Mouse (Mus musculus) urinary bladder, postnatal 14 days (tissue): ENCODE results near the gene Serpinb6b.
"Not testable (repeated sequence)": the region's sequence is repeated elsewhere in the genome, so short reads cannot be mapped to it uniquely, and the experiment has no call there.

Experiments used
- DNase-seq: peaks from one replicate; pipeline ENCODE4 v3.0.0; 2021; ENCODE audit warnings: low spot score

Gene Serpinb6b

DNA sequence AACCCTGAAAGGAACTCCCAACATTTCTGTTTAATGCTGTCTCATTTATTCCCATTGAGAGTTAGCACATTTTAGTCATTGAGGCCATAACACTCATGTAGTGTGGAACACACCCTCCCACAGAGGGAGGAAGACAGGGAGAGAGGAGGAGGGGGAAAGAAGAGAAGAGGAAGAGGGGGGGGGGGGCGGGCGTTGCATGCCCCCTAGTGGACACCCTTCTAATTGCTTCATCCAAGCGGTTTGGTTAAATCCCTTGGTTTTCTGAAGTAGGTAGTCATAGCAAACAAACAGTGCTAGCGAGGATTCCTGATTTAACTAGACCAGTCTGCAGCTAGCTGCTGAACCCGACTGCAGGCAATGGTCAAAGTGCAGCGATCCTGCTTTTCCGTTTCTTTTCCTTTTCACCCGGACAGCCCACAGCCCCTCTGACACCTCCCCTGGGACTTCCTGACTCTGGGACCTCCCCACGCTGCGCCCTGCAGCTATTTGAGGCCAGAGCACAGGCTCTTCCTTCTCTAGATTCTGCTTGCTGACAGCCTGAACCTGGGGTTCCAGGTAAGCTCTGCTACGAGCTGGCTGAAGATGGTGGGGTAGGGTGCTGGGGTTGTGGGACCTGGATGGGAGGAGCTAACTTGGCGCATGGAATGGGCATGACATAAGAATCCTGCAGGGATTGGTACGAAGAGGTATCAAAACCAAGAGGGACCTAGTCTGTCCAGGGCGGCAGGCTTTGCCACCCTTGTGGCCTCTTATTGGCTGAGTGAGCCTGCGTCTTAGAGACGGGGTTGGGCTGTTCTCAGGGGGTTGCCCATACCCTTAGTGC, at the start of gene Serpinb6b:
Serpinb6b (plus strand) TSS at position 221 of the 823 bp plus-strand sequence.
- peak; percentile 33 for DNase-seq

DNA sequence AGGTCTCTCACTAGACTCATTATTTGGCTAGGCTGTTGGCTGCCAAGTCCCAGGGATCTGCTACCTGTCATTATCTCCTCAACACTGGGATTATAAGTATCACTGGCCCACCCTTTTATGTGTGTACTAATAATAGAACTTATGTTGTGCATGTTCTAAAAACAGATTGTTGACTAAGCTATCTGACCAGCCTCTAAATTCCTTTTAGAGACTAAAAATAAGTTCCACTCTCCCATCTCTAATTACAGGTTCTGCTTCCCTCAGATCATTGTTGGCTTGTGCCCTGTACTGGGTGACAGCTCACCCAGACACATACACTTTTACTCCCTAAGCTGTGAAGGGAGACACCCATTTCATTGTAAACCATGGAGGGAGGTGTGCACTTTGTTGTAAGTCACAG, 42.4 kb upstream of the Serpinb6b start:
- DNase-seq = no peak

DNA sequence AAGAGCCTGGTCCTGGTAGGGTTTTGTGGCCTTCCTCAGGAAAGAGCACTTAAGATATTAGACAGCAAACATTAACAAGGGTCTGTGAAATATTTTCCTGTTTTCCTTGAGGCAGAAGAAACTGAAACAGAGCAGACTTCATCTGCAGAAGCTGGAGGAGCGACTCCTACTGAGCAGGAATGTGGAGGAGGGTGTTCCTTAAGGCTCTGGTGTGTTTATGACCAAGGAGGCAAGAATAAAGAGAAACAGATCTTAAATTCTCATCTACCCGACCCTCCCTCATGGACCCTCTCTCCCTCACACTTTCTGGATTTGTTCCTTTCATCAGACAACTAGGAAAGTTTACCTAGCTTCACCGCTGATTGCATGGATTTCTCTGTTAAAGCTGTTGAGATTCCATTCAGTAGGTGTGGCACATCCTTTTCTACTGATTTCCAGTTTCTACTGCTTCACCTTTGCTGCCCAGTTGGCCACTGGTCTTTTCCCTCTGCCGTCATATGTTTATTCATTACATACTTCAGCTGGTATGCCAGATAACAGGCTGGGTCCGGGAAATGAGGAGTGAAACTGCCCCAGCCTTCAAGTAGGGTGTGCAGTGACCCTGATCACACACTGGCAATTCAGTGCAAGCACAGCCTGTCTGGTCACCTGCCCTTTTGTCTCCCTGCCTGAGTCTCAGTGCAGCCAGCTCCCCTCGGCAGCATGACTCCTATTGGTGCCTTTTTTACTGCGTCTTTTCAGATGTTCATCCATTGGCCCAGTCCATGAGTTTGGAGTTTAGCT, 40.2 kb upstream of the Serpinb6b start:
- peak; percentile 37 for DNase-seq

DNA sequence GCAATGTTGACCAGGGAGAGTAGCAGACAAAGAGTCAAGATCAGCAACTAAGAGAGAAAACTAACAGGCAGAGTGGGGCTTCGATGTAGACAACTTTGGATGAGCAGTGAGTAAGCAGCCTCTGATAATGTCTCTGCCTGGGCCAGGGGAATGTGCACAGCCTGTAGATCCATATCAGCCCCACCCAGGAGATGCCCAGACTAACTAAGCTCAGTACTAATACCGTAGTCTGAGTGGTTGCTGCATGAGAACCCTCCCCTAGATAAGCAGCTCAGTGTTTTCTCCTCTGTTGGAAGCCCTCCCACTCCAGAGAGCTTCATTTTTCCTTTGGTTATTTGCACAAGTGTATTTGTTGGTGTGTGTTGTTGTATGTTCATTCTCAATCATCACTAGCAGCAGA, 38.3 kb upstream of the Serpinb6b start:
- DNase-seq = no peak

DNA sequence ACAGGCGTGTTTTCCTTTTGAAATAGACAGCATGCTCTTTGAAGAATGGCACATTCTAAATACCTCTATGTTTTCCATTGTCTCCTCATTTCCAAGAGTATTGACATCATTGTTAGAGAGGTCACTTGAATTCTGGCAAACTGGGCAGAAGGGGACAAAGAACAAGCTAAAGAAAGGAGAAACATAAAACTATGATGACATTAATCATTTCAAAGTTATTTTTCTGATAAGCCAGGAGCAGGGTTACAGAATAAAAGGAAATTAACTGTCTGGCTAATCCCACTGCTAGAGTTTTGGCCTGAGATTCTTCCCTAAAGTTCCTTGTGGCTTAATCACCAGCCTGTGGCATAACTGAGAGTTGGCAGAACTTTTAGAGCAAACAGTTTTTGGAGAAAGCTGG, 37.8 kb upstream of the Serpinb6b start:
- DNase-seq = no peak

DNA sequence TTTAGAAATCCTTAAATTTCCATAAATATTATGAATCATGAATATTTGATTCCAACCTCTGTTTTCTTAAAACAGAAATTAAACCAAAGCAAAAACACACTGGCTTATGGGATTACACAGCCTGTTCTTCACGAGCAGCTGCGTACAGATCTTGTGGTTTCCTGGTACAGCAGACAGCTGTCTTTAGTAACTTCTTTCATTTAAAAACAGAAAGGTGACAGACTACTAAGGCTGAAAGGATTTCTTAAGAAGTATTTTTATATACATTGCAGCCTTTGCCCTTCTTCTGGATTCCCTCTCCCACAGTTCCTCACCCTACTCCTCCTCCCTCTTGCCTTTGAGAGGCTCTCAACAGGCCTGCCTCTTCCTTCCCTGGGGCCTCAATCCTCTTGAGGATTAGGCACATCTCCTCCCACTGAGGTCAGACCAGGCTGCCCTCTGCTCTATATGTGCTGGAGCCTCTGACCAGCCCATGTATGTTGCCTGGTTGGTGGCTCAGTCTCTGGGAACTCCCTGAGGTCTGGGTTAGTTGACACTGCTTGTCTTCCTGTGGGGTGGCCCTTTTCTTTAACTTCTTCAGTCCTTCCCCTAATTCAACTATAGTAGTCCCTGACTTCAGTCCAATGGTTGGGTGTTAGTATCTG, 35.8 kb upstream of the Serpinb6b start:
- DNase-seq = no peak

DNA sequence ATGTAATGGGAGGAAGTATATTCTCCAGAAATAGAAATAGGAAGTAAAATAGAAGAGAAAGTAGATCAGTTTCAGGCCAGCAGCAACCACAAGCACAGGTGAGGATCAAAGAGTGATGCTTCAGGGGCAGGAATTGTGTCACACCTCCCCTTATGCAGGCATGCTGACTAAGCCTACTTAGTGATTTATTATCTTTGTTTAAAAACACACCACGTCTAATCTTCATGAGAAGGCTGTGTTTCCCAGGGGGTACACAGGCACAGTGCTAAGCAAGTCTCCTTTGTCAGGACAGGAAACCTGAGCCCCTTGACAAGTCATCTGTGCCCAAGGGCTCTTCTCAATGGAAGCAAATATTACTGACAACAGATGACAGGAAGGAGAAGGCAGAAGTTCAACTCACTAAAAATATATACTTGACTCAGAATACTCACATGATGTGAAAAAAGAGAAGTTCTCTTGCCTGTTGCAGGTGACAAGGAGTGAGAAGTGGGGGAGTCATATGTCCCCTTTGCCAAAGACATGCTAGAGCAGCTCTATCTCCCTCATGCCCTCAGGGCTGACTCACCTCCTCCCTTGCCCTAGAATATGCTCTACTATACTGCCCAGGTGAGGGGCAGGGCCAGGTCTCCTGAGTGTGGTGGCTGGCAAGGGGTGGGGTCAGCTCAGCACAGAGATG, 30.2 kb upstream of the Serpinb6b start:
- DNase-seq = no peak

DNA sequence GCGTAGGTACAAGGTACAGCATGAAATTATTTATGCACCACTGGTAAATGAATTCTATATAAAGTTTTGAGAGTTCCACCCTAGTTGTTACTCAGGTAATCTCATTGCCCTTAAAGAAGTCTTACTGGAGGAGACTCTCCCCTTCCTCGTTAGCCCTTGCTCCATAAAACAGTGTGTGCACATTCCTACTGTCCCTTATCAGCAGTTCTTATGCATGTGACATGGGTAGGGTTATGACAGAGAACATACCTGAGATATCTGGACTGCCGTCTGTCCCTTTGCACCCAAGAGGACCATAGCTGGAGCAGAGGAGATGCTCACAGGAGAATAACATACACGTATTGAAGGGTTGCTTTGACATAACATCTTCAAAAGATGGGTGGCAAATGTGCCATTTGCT, 26.7 kb upstream of the Serpinb6b start:
- DNase-seq = not testable (repeated sequence)

DNA sequence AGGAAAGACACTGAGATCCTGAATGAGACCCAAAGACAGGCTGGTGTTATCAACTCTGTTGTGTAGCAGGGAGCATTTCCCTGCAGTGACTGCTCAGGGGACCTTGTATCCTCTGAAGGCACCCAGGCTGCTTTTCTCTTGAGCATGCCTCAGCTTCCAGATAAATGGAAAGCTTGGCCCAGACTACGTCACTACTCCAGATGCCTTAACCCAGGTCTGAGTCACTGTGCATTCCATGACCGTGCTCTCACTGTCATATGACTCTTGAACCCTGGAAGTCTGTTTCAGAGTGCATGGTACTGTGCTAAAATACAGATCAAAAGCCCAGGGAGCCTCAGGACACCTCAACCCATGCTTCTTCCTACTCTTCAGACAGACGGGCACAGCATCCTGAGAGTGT, 25.8 kb upstream of the Serpinb6b start:
- DNase-seq = not testable (repeated sequence)

DNA sequence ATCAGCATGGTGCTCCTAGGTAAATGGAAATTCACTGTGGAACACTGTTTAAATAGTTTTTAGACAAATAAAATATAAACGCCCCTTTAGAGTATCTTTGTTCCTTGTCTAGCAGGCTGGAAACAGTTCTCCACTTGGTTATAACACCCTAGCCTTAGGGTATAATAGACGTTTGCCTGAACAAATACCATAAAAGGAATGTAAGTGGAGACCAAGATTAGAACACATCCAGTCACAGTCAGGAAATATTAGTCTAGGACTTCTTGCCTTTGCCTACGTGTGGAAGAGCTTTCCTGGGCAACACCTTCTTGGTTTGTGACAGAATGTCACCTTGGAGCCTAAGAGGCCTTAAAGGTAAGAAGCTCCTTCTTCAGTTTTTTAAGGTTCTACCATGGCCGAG, 8.5 kb upstream of the Serpinb6b start:
- no peak for DNase-seq

DNA sequence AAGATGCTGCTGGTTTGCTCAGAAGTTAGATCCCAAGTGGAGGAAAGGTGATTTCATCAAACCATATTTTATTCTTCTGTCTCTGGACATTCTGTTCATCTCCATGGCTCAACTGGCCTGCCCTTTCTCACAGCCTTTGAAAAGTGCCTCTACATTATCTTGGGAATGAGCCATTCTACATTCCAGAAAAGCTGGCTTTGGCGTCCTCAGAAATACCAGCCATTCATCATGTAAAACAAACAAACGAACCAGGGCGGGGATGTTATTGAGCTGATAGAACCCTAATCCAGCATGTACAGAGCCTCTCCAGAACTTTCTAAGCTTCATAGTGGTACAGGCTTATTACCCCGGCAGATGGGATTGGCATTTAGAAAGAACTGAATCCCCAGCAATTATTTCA, 7.1 kb upstream of the Serpinb6b start:
- DNase-seq = no peak

DNA sequence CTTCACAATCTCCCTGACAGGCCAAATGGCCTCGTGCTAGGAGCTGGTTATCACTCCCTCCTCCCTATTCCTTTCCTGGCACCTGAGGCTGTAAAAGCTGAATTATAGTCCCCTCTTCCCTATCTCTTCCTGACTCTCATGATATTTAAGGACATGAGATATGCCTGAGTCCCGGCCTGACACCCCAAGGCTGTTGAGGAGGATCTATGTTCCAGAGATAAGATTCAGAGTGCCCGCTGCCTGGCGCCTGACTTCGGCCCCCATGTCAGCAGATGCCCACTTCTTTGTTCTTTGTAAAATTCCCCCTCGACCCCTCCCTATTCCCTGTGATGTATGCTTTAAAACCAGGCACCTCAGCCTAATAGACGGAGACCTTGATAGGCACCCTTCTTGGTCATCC, 6.5 kb upstream of the Serpinb6b start:
- DNase-seq = not testable (repeated sequence)

DNA sequence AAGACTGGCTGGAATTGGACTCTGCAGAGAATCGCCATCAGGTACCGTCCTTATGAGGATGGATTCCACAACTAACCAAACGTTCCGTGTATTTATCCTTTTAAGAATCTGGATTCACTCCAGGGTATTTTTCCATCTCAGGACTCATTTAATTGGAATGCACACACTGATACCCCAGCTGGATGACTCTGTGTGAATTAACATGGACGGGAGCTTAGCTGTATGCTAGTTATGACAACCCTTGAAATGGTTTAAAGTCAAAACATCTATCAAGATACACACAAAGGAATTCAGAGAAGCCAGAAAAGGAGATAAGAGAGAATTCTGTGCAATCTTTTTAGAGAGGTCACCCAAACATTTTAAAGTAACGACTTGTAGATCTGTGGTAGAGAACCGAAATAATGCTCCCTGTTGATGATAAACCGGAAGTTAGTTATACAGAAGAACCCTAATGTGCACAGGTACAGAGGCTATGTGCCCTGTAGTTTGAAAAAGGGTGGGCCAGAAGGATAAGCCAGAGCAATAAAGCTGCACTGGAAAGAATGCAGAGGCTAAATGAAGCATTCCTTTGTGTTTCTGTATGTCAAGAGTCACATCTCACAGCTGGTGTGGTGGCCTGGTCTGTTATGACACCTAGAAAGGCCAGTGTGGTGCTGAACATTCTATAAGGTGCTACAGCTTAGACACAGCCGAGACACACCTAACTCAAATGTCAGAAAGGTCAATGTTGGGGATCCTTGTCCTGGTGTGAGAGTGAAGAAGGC, 837 bp upstream of the Serpinb6b start:
- DNase-seq = no peak

DNA sequence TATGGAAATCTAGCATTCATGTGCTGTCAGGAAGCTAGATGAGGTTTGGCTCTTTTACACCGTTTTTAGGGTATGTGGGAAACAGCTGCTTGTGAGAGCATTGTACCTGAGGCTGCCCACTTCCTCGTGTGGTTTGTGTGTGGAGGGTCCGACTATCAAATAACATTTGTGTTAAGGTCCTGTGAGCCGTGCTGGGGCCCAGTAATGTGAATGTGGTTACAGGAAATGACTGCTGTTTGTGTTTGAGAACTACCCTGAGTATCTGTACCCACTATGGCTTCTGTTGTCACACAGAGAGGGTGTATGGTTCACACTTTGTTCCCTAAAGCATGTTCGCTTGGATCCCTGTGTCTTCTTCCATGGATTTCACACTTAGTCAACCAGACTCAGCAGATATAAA, 1.1 kb downstream of the Serpinb6b start:
- DNase-seq = no peak

DNA sequence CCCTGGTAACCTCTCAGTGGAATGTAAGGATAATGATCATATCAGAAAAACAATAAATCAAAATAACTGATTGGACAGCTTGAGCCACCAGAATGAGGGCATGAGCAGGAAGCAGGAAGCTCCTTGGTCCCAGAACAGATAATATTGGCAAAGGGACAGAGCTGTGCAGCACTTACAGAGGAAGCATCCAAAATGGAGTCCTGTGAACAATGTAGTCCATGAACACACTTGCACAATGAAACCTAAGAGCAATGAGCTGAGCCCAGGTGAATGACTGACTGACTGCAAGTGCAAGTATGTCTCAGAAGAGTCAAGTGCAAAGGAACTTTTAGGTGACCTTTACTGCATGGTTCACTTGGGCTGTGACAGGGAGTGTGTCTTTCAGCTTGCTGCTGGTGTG, 2.2 kb downstream of the Serpinb6b start:
- no peak for DNase-seq

DNA sequence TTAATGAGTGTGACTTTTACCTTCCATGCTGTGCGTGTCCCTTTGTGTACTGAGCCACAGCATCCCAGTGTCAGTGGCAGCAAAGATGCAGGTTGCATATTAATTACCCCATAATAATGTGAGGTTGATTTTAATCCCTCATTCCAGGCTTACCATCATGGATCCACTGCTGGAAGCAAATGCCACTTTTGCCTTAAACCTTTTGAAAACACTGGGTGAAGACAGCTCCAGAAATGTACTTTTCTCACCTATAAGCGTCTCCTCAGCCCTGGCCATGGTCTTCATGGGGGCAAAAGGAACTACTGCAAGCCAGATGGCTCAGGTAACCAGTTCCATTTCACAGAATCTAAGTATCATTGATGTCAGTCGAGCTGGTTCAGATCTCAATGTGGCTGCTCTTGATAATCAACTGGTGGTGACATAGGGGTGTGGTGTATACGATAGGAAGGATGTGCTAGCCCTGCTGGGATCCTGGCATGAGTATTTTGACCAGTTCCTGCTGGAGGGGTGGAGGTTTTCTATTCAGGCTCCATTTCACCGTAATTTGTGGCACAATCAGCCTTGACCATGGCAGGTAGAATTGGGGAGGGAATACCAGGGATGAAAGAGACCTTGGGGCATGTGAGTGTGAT, 3.5 kb downstream of the Serpinb6b start:
- DNase-seq = no peak

DNA sequence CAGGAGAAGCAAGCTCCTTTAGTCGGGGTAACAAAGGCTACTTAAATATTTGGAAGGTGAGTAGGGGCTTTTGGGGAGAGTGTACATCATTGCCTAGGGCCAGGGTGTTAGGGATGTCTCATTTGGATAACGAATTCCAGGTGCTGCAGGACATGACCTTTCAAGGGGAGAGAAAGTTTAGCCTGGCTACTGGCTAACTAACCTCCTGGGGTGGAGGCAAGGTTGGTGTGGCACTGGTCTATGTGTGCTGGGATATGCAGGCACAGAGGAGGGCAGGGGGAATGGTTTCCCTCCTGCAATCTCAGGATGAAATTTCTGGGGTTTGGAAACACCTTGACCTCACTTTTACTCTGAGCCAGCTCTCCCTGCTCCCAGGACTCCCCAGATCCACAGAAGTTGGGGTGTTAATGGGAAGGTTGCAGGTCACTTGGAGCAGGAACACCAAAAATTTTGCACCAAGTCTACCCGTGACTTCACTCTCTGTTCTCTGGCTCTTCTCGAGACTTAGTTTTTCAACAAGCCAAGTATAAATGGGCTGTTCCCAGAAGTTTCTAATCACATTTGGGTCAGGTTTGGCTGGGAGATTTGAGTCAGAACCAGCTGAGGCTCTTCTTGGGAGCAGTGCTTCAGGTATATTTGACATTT, 4.1 kb downstream of the Serpinb6b start:
- no peak for DNase-seq

DNA sequence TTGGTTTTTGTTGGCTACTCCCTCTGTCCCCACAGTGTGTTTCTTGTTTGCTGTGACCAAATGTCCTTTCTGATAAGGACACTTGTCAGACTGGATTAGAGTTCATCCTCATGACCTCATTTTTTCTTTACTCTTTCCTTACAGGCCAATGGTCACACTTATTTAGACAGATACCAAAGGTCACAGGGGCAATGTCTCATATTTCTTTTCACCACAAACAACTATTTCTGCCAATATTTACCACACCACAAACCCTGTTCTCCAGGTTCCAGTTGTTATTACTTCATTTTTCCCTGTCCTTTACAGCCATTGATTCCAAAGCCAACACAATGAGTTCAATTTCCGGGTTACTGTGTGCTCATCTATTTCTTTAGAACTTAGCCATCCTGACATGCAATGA, 4.6 kb downstream of the Serpinb6b start:
- no peak for DNase-seq

DNA sequence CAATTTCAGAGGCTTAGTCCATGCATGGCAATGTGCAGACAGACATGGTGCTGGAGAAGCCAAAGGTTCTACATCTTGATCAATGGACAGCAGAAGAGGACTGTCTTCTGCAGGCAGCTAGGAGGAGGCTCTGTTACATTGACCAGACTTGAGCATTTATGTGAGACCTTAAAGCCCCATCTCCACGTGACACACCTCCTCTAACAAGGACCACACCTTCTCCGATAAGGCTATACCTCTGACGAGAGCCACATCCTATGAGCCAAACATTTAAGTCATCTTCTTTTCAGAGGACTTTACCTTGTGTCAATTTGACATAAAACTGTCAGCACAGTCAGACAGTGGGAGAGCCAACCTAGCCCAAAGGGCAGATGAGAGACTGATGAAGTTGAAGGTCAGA, 5.8 kb downstream of the Serpinb6b start:
- no peak for DNase-seq

DNA sequence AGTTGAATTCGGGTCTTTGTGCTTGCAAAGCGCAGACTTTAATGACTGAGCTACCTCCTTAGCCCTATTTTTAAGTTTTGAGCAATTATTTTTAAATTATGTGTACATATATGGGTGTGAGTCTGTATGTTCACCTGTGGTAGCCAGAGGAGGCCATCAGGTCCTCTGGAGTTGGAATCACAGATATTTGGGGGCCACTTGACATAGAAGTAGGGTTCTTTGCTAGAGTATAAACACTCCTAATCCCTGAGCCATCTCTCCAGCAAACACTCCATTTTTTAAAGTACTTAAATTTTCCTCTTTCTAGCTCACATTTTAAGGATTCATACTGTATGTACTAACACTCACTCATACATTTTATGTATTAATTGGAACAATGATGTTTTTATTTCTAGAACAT, 9.3 kb downstream of the Serpinb6b start:
- DNase-seq = no peak
